In genomic region chr4:62281319-62281718, GRCm38 (mm10) we compare ENCODE assay signal across 15 mouse cellular contexts. TPM values are rescaled to one million over a fixed set of nuclear protein-coding genes. Genes with fewer than 3 reads are reported as not detected.
A peak's percentile ranks its signal among the peaks of the same experiment; 100 is the strongest.
DNase-seq lines count a peak whose midpoint lies in the region.
"Had no signal": no experiment of that assay in that cellular context is flagged by ENCODE, and none has a peak within 500 bp of the region (broad histone marks: within the 10 kb centered on the region; RNA-seq: fewer than 3 reads in every experiment).

No protein-coding gene starts in this region.

- peak; percentile 10 to 16 for DNase-seq in adrenal gland, adult 18-20 months (ENCODE audit: low spot score in 2 of 2)
- no peak for DNase-seq in adrenal gland, postnatal 4 days (ENCODE audit: low spot score in 2 of 2)
- DNase-seq in right cerebral cortex, postnatal 10 days (ENCODE audit: low spot score in 2 of 2), result peak; percentile 10 to 11
- DNase-seq in right cerebral cortex, adult 18-20 months, result no peak
- peak; percentile 38 for DNase-seq in 416B (ENCODE audit: low read depth)
- peak; percentile 54 for DNase-seq in R1 (ENCODE audit: low read depth, low spot score)
- DNase-seq in ovary, postnatal 10 days (ENCODE audit: low spot score), result no peak
- no peak for DNase-seq in embryo, embryonic 10 days (ENCODE audit: low spot score)
- DNase-seq: cerebellum, adult 18-20 months; cerebellum, postnatal 10 days; embryo, embryonic 11 days; gastrocnemius, adult 2 months; gastrocnemius, postnatal 25 days had no signal

RNA-seq across cellular contexts. Expression of gene Slc31a2, which starts 19.0 kb away (rescaled TPM):
- total RNA-seq in adrenal gland, adult 18-20 months (2021), result 10 to 100 TPM; 27.0 to 28.3 TPM
- total RNA-seq in adrenal gland, postnatal 4 days (2021), result 10 to 100 TPM; 26.3 to 27.6 TPM

RNA-seq across cellular contexts. Expression of gene Zfp37, which starts 50.5 kb away (rescaled TPM):
- total RNA-seq in adrenal gland, adult 18-20 months (2021), result 1 to 10 TPM; 4.7 to 4.8 TPM
- 10 to 100 TPM; 11.3 to 12.3 TPM for total RNA-seq in adrenal gland, postnatal 4 days (2021)
- total RNA-seq: CH12.LX; granulocyte monocyte progenitor cell, adult 5-6 weeks had no signal

Comparison
In these comparisons a context has a peak if more than half of its experiments do, and no peak if none do; other contexts are left out.
1. DNase-seq: peak in adrenal gland, adult 18-20 months (2 of 2), right cerebral cortex, postnatal 10 days (2 of 2), 416B (single experiment) and R1 (single experiment); none in adrenal gland, postnatal 4 days (0 of 2), right cerebral cortex, adult 18-20 months (single experiment), ovary, postnatal 10 days (single experiment) and embryo, embryonic 10 days (single experiment).